ENCODE assay signal across 20 mouse cellular contexts in the genomic region with DNA sequence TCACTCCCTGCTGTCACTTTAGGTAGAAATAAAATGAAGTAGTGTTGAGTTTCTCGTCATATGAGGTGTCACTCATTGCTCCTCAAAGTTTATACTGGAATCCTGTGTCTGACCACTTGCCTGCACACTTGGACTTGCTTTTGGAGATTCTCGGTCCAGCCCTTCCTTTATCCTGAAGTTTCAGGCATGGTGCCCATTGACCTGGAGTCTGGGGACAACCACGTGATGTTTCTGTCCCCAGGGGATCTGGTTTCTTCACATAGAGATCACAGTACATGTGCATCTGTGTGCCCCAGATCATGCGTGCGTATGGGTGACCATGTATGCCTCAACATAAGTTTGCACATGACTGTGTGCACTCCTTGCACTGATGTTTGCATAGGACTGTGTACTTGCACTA. TPM values are rescaled to one million over a fixed set of nuclear protein-coding genes. Genes with fewer than 3 reads are reported as not detected.
DNase-seq lines count a peak whose midpoint lies in the region; ATAC-seq and TF ChIP-seq lines count a peak whose summit lies in the region.
"Had no signal": no experiment of that assay in that cellular context is flagged by ENCODE, and none has a peak within 500 bp of the region (broad histone marks: within the 10 kb centered on the region; RNA-seq: fewer than 3 reads in every experiment).

No protein-coding gene starts in this region.

- no peak overlapping the region for H3K4me2 ChIP-seq in lung, postnatal 0 days (replicated peaks; ENCODE audit: low read depth, low read length)
- H3K4me2 ChIP-seq: heart, embryonic 15.5 days; hindbrain, embryonic 15.5 days; lung, embryonic 15.5 days; midbrain, embryonic 12.5 days; neural tube, embryonic 15.5 days had no signal

- no peak for TF ChIP-seq POLR2A in lung, adult 2 months (IDR thresholded peaks at IDR 0.05; ENCODE audit: borderline replicate concordance, extremely low read depth, low read depth, low read length)

- TF ChIP-seq CTCF in lung, adult 2 months (IDR thresholded peaks at IDR 0.05; ENCODE audit: insufficient read depth, low read length) = no peak
- no peak for TF ChIP-seq CTCF in lung, postnatal 0 days (IDR thresholded peaks at IDR 0.05)

- H3K4me3 ChIP-seq in lung, adult 2 months (replicated peaks; ENCODE audit: extremely low read depth, low read depth, low read length) = no peak overlapping the region
- no peak overlapping the region for H3K4me3 ChIP-seq in lung, postnatal 0 days (ENCODE audit: low read depth, low read length)
- H3K4me3 ChIP-seq: forebrain, embryonic 10.5 days; heart, embryonic 15.5 days; hindbrain, embryonic 15.5 days; lung, embryonic 15.5 days; midbrain, embryonic 12.5 days; neural tube, embryonic 15.5 days had no signal

- H3K36me3 ChIP-seq in lung, postnatal 0 days (ENCODE audit: insufficient read depth, low read length) = no peaks in the 10 kb centered on the region
- H3K36me3 ChIP-seq: forebrain, embryonic 10.5 days; G1E; heart, embryonic 15.5 days; hindbrain, embryonic 15.5 days; lung, embryonic 15.5 days; midbrain, embryonic 12.5 days; neural tube, embryonic 15.5 days had no signal

- no peak for TF ChIP-seq EP300 in lung, postnatal 0 days (IDR thresholded peaks at IDR 0.05)

- no peaks in the 10 kb centered on the region for H3K9me3 ChIP-seq in lung, postnatal 0 days (ENCODE audit: low read length)
- H3K9me3 ChIP-seq: forebrain, embryonic 10.5 days; G1E; heart, embryonic 15.5 days; hindbrain, embryonic 15.5 days; lung, embryonic 15.5 days; midbrain, embryonic 12.5 days; neural tube, embryonic 15.5 days had no signal

- no peak for ATAC-seq in lung, postnatal 0 days

- peaks cover 8% of the 10 kb centered on the region for H3K4me1 ChIP-seq in lung, adult 2 months (ENCODE audit: control insufficient read depth, insufficient read depth, low read length)
- H3K4me1 ChIP-seq in lung, postnatal 0 days (ENCODE audit: insufficient read depth, low read depth, low read length) = no peaks in the 10 kb centered on the region
- H3K4me1 ChIP-seq: heart, embryonic 15.5 days; hindbrain, embryonic 15.5 days; lung, embryonic 15.5 days; midbrain, embryonic 12.5 days; neural tube, embryonic 15.5 days had no signal

- 47% methylated on average over 5 of the region's 5 CpGs for WGBS in lung, adult 2 months
- WGBS in lung, postnatal 0 days = 74% methylated on average over 5 of the region's 5 CpGs

- no peaks in the 10 kb centered on the region for H3K27me3 ChIP-seq in lung, postnatal 0 days (replicated peaks; ENCODE audit: insufficient read depth, low read length)
- H3K27me3 ChIP-seq: heart, embryonic 15.5 days; hindbrain, embryonic 15.5 days; lung, embryonic 15.5 days; midbrain, embryonic 12.5 days; neural tube, embryonic 15.5 days had no signal

- H3K27ac ChIP-seq in lung, postnatal 0 days (ENCODE audit: low read length) = no peak overlapping the region
- H3K27ac ChIP-seq: forebrain, embryonic 10.5 days; heart, embryonic 15.5 days; hindbrain, embryonic 15.5 days; kidney, postnatal 0 days; lung, embryonic 15.5 days; midbrain, embryonic 12.5 days; neural tube, embryonic 15.5 days had no signal

- DNase-seq in gastrocnemius, postnatal 25 days = peak; percentile 31
- DNase-seq in gastrocnemius, postnatal 10 days = no peak
- peak; percentile 37 for DNase-seq in lung, adult 2 months
- DNase-seq in lung, postnatal 0 days (ENCODE audit: low spot score) = no peak
- peak; percentile 72 for DNase-seq in kidney, adult 9 months
- DNase-seq in skeletal muscle tissue, adult 2 months (ENCODE audit: low read depth, low spot score) = peak; percentile 44
- DNase-seq in cerebellum, adult 9-11 months = no peak
- no peak for DNase-seq in testis, postnatal 10 days (ENCODE audit: low spot score)
- DNase-seq: cerebellum, adult 11-12 months; thymus, postnatal 14 days had no signal

- no peak overlapping the region for H3K9ac ChIP-seq in lung, postnatal 0 days (replicated peaks; ENCODE audit: low read depth)
- H3K9ac ChIP-seq: heart, embryonic 15.5 days; hindbrain, embryonic 15.5 days; lung, embryonic 15.5 days; midbrain, embryonic 12.5 days; neural tube, embryonic 15.5 days had no signal

RNA-seq across cellular contexts. Expression of gene Ccrl2, which starts 15.1 kb away (rescaled TPM):
- total RNA-seq in gastrocnemius, postnatal 25 days (2021) = 1 to 10 TPM; 4.3 to 4.4 TPM
- 1 to 10 TPM; 4.7 to 4.8 TPM for total RNA-seq in gastrocnemius, postnatal 10 days (2021)
- 43.9 and 51.2 TPM in 2 replicates for polyA plus RNA-seq in lung, adult 2 months (2012; rRNA removed)
- polyA plus RNA-seq in lung, postnatal 0 days (2015; fragmentation: Nextera tagmentation; extraction: Ambion mirVana) = 43.5 and 49.0 TPM in 2 replicates

RNA-seq across cellular contexts. Expression of gene Ltf, which starts 23.2 kb away (rescaled TPM):
- total RNA-seq in gastrocnemius, postnatal 25 days (2021) = not detected
- 10 to 100 TPM in 1 of 2 experiments, 1 to 10 TPM in 1; 1.1 to 10.1 TPM for total RNA-seq in gastrocnemius, postnatal 10 days (2021)
- polyA plus RNA-seq in lung, adult 2 months (2012; rRNA removed) = 8.1 and 20.3 TPM in 2 replicates
- polyA plus RNA-seq in lung, postnatal 0 days (2015; fragmentation: Nextera tagmentation; extraction: Ambion mirVana) = 11.3 and 16.1 TPM in 2 replicates
- polyA plus RNA-seq: forebrain, embryonic 10.5 days; G1E had no signal

RNA-seq across cellular contexts. Expression of gene Rtp3, which starts 51.9 kb away (rescaled TPM):
- 1 to 10 TPM in 1 of 2 experiments, under 1 TPM in 1; 0.70 to 1.3 TPM for total RNA-seq in gastrocnemius, postnatal 25 days (2021)
- total RNA-seq in gastrocnemius, postnatal 10 days (2021) = under 1 TPM; 0.92 to 0.93 TPM
- 26.7 and 29.0 TPM in 2 replicates for polyA plus RNA-seq in lung, adult 2 months (2012; rRNA removed)
- polyA plus RNA-seq in lung, postnatal 0 days (2015; fragmentation: Nextera tagmentation; extraction: Ambion mirVana) = 1.7 and 3.0 TPM in 2 replicates
- total RNA-seq: common myeloid progenitor, adult 5-6 weeks had no signal
- polyA plus RNA-seq: forebrain, embryonic 10.5 days; G1E; hindbrain, embryonic 15.5 days; midbrain, embryonic 12.5 days; stomach, embryonic 14.5 days had no signal

Comparison
In these comparisons a context has a peak if more than half of its experiments do, and no peak if none do; other contexts are left out.
1. DNase-seq: peak in gastrocnemius, postnatal 25 days (single experiment), lung, adult 2 months (single experiment), kidney, adult 9 months (single experiment) and skeletal muscle tissue, adult 2 months (single experiment); none in gastrocnemius, postnatal 10 days (single experiment), lung, postnatal 0 days (single experiment), cerebellum, adult 9-11 months (single experiment) and testis, postnatal 10 days (single experiment).